Mouse (Mus musculus): Measurements from ENCODE around the gene F2rl2. TPM values are rescaled to one million over a fixed set of nuclear protein-coding genes. Genes with fewer than 3 reads are reported as not detected.

Gene F2rl2
- total RNA-seq, 1 experiment from 2014 or later = 0.48 TPM

DNA sequence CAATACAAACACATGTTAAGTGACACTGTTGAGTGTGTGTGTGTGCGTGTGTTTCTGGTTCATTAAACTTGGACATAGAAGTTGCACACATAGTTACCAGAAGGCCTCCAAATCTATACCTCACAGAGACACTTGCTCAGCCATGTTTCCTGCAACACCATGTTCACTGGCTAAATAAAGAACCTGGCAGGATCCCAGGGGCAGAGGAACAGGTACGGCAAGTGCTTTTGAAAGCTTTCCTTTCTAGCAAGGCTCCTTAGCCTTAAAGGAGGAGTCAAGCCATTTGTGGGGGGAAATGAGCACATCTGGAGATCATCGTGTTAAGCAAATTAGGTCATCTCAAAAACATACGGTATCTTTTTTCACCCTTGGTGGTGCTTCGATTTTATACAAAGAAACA is 6.7 kb downstream of the F2rl2 start:
- DNase-seq = no peak

DNA sequence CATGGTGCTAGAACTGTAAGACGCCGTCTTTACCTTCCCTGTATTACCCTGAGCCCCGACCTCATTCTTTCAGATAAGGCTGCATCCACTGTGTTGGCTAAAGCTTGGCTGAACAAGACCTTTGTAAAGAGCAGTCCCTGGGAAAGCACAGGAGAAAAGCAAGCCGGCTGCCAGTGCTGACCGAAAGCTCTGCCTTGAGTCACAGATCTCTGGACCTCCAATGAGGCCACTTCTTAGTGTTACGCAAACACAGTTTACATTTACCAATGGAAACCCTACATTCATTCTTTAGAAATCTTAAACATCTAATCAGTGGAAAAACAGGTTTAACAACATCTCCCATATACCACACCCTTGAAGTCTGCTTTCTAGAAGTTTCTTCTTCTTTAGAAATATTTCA is 8.9 kb downstream of the F2rl2 start:
- DNase-seq = no peak

DNA sequence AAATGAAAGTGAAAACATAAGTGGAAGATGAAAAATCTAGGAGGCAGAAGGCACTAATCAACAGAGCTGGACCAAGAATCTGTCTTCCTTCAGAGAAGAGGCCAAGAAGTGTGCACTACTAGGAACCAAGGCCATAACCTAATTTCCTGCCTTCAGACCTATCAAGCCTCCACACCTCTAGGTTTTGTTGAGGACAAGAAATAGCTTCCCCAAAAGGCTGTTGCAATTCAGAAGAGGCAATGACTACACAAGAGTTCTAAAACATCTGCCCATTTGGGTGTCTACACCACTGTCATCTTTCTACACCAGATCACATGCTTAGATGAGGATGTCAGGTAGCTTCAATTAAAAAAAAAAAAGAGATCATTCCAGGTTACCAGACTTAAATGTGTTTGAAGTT is 15.4 kb downstream of the F2rl2 start:
- DNase-seq = no peak

DNA sequence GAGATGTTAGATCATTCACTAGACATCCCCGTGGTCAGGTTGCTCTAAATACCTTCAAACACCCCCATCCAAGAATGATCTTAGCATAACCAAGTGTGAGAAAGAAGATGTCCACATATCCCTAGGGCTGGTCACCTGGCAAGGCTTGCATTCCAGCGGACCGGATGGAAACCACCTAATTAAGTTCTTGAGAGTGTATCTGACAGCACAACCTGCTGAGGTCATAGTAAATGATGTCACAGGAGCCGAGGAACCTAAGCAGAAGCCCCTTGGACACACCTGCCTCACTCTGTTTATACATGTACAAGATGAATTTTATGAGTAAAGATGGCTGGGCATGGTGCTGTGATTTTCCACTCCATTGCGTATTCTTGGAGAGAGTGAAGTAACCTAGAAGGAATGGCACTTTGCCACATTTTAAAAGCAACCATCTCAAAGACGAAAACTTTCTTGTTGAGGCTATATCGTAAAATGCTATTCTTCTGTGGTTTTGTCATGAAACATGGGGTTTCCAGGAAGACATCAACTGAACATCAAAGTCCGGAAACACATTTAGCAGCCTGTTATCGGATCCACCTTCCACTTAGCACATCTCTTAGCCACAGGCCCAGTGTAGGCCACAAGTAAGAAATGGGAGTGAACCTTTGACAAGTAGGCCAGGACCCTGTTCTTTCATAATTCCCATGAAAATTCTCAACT is 16.1 kb downstream of the F2rl2 start:
- no peak for DNase-seq

DNA sequence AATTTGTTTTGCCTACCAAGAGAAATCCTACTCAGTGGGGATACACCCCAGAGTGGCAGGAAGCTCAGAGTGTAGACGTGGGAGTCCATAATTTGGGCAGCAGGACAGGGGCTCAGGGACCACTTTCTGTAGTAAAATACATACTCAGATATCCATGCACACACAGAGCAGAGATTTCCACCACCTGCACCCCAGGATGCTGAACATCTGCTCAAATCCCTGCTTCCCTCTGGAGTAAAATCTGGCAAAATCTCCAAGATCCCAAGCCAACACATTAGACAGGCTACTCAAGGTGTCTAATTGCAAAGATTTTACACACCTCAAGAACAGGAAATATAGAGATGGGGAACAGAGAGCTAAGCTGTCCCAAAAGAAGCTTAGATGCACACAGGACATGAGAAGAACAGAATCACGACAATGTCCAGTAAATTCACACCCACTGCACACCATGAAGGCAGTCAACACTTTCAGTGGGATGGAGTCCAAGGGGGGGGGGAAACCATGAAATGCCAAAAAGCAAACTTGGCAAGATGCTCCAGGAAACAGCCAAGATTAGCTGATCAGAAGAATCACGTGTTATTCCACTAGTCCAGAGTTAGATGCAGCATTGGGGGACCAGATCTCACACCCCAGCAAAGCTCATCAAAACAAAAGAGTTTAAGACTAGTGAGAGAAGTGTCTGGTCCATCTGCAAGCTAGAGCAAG is 17.8 kb downstream of the F2rl2 start:
- no peak for DNase-seq

DNA sequence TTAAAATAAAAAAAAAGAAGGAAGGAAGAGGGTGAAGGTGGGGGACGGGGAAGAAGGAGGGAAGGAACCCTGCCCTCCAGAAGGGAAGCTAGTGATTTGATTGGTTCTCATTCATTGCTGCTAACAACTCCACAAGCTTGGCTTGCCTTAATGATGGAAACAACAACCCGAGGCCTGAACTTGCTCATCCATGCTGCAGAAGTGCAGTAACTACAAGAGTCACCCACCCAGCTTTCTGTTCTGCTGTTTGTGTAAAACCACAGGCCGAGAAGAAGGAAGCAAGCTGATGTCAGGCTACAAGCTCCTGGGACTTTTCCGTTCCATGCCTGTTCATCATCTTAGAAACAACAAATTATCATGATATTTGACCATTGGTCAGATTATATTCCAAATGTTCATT is 18.7 kb downstream of the F2rl2 start:
- DNase-seq = no peak

DNA sequence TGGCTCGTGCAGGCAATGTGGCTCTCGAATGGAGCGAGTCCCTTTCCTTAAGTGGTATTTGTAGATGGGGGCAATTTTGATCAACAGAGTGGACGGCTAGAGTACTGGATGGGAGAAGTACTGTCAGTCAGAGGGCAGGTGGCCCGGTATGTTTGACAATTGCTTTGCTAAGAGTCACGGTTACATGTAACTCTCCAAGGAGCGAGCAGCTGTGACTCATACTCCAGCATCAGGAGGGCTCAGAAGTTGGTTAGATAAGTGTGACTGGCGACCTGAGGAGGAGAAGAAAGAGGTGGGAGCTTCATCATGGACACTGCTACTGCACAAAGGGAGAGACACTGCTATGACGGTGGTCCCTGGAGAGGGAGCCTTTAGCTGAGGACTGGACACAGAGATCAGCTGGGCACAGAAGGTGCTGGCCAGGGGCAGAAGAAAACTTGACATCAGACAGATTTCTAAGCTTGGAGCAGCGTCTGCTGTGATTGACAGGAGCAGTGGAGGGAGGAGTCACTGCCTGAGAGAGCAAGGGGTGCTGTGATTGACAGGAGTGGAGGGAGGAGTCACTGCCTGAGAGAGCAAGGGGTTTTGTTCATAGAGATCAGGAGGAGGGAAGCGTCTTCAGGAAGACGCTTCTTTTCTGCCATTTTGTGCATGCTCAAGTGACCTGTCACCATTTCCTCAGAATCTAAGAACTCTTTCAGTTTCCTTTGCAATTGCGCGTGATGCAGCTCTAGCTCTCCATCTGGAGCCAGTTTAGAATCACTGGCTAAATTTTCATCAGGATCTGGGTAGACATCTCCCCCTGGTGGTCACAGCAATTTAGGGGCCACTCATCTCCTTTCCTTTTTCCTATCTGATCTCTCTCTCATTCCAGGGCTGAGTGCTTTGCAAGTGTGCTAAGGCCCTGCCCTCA is 22.9 kb downstream of the F2rl2 start:
- DNase-seq = peak; percentile 79

DNA sequence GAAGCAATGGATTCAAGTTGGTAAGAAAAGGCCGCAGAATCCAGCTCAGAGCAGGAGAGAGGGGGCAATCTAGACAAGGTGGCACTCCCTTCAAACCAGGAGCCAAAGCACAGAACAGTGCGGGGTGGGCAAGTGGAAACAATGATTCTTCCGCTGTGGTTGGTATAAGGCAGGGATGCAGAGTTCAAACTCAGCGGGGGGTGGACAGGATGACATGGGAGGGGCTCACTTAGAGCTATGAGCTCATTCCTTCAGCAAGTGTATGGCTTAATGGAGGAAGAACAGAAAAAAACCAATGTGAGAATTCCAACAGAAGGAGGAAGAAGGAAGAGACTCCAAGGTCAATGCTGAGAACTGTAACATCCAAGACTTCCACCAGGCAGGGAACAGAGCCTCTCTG is 33.8 kb downstream of the F2rl2 start:
- no peak for DNase-seq

DNA sequence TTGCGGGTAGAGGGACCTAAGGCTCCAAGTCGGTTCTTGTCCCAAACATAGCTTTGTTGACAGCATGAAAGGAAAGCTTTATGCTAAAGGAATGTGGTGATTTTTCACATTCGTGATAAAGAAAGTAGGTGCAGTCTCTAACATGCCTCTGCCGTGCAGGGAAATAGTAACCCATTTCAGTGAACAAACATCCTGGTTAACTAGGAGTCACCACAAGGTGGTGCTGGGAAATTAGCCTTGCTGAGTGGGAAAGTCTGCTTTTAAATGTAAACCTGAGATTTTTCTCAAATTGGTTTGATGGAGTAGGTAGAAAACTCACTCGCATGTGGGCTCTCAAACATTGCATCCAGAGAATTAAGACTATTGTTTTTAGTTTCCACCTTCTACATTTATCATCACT is 43.0 kb downstream of the F2rl2 start:
- peak; percentile 18 for DNase-seq

DNA sequence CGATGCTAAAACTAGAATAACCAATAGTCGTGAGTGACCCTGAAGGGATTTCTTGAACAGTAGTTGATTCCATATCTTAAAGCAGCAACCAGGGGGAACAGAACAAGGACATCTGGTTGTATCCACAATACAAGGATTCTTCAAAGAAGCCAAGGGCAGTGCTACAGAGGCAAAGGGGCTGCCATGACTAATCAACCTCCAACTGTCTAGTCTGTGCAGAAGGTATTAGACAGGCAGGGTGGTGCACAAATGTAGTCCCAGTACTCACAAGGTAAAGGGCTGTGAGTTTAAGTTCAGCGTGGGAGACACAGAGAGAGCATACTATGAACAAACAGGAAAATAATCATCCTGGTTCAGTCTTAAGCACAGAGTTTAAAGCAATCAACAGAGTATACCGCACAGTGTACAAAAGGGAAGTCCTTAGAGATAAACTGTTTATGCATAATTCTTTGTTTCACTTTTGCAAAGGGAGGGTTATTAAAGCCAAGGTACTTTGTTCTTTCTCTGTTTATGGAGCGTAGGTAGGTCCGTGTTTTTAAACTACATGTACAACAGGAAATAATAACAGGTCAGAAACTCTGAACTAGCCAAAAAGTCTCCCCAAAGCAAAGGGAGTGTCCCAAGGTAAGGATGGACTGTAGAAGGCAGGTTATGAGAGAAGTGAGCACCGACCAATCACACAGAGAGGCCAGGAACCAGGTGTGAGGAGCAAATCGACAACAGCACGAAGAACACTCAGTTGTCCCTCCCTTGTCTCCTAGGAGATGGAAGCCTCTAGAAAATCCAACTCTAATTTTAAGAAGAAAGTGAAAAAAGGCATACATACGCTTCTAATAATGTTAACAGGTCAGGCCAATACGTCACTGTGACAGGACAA is 45.4 kb downstream of the F2rl2 start:
- no peak for DNase-seq

DNA sequence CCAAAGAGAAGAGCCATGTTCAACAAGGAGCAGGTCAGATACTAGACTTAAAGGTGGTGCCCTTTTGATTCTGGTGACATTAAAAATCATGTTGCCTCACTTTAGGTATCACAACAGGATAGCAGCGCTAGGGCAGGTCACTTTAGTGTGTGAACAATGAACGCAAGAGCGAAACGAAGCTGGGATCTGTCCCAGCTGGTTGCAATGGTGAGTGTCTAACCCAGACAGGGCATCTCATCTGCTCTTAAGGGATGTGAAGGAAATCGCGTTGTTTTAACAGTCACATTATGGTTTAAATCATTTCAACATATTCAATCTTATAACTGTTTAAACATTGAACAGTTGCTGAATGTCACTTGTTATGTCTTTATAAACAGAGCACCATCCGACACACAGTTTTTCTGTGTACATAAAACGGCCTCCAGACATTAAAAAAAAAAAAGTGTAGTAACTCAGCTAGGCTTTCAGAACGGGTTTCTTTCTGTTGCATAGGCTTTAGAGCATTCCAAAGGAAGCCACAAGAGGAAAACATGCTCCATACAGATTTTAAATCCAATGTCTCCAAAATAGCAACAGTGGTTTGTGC is 46.3 kb downstream of the F2rl2 start:
- no peak for DNase-seq

DNA sequence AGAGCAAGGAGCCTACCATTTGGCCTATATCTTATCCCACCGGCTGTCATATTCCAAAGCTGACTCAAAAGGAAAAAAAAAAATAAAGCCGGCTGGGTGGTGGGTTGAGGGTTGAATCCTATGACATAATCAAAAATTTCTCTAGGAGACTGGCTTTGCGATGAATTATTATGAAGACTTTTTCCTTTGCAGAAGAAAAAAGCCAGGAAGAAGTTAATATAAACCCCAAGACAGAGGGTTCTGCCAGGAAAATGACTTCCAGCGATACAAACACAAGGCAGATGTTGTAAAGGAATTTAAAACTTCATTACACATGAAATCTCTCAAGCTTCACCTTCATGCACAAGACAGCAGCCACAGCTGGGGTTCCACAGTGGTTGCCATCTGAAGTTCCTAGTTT is 48.8 kb downstream of the F2rl2 start:
- DNase-seq = no peak

DNA sequence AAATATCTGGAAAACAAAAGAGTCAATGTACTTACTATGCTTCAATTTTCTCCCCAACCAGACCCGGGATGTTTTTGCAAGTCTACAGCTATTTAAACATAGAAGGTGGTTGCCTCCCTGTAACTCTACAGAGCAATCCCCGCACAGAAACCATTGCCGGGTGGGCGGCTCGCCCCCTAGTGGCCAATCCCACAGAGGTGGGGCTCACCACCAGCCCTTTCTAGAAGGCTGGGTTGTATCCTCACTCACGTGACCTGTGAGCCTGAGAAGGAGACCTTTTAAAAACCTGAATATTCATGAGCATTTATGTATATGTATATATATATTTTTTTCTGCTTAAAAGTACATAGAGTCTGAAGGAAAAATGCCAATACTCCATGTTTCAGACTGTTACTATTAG is 49.9 kb downstream of the F2rl2 start:
- peak; percentile 76 for DNase-seq

DNA sequence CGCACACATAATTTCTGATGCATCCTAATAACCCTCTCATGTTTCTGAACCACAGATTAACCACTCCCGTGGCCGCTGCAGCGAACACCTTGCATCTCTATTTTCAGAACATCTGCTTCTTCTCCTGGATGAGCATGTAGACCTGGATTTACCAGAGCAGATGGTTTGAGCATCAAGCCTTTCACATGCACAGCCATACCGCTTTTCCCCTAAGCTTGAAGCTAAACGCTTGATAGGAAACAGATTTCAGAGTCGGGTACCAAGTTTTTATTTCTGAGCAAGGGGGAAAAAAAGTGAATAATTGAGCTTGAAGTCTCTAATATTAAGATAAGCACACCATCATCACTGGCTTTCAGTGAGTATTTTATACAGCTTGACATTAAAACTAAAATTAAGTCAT is 50.4 kb downstream of the F2rl2 start:
- DNase-seq = no peak

DNA sequence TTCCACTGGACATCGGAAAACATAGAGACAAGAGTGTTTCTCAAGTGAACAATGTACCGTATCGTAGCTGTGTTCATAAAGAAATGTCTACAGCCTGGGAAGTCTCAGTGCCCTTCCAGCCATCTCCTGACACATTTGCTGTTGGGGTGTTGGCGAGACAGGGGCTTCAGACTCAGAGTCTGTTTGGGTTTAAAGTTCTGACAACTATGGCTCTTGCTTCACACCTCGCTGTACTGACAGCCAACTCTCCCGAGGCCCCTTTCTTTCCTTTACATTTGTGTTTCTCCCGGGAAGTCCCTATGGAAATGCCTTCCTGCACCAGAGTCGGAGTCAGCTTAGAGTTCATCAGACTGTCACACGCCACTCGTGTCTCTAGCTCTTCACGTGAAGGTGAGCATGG is 50.9 kb downstream of the F2rl2 start:
- DNase-seq = no peak

Other genes with a start within 250 kb of the F2rl2 start
- gene S100z, start 218.1 kb upstream of the F2rl2 start, total RNA-seq (2021) = not detected in 2 replicates
- gene F2rl1, start 171.6 kb upstream of the F2rl2 start, total RNA-seq (2021) = 0.22 and 1.2 TPM in 2 replicates
- 93.1 and 98.8 TPM in 2 replicates for gene F2r, start 78.4 kb upstream of the F2rl2 start, total RNA-seq (2021)
- gene Iqgap2, start 195.1 kb downstream of the F2rl2 start, total RNA-seq (2021) = 107 and 111 TPM in 2 replicates

Data from adrenal gland, postnatal 14 days (tissue).